Mouse (Mus musculus) hindbrain, postnatal 0 days (tissue): Measurements from ENCODE around the gene Fhl2. TPM values are rescaled to one million over a fixed set of nuclear protein-coding genes. Genes with fewer than 3 reads are reported as not detected.

ENCODE experiments used
- ATAC-seq: fragments of 200-750 bp; cut with Nextera tagmentation; 2 replicates; pipeline ENCODE4 v1.8.0; 2017; ENCODE audit warnings: mild to moderate bottlenecking, moderate TSS enrichment, moderate library complexity
- DNase-seq: peaks from one replicate; pipeline ENCODE4 v3.0.0-alpha.2; 2015; ENCODE audit warnings: low spot score
- H3K27ac ChIP-seq: fragments of 300-500 bp; sonication (generic); 2 replicates; pipeline ENCODE4 v1.5.1; 2014; ENCODE audit warnings: mild to moderate bottlenecking
- H3K27me3 ChIP-seq: fragments of 300-500 bp; sonication (generic); 2 replicates; pipeline ENCODE4 v1.6.1; 2014; ENCODE audit warnings: low read length, mixed read lengths; ENCODE audit not compliant: insufficient read depth
- H3K36me3 ChIP-seq: fragments of 300-500 bp; sonication (generic); 2 replicates; pipeline ENCODE4 v1.6.1; 2014; ENCODE audit warnings: low read length, mixed read lengths; ENCODE audit not compliant: insufficient read depth
- H3K4me1 ChIP-seq: fragments of 300-500 bp; sonication (generic); 2 replicates; pipeline ENCODE4 v1.6.1; 2014; ENCODE audit warnings: antibody characterized with exemption, low read length, mixed read lengths; ENCODE audit not compliant: insufficient read depth
- H3K4me2 ChIP-seq: fragments of 300-500 bp; sonication (generic); 2 replicates; pipeline ENCODE4 v1.6.1; 2014; ENCODE audit warnings: low read depth, mild to moderate bottlenecking, low read length, moderate library complexity, mixed read lengths
- H3K4me3 ChIP-seq: fragments of 300-500 bp; sonication (generic); 2 replicates; pipeline ENCODE4 v1.5.1; 2014; ENCODE audit warnings: low read length
- H3K9ac ChIP-seq: fragments of 300-500 bp; sonication (generic); replicated peaks from 2 replicates; pipeline ENCODE4 v1.6.1; 2014; ENCODE audit warnings: mild to moderate bottlenecking, low read length, moderate library complexity, mixed read lengths
- H3K9me3 ChIP-seq: fragments of 300-500 bp; sonication (generic); 2 replicates; pipeline ENCODE4 v1.6.1; 2016; ENCODE audit warnings: low read length, mixed read lengths
- CTCF ChIP-seq: IDR thresholded peaks from 2 replicates; pipeline ENCODE4 v1.5.1; 2016; ENCODE audit warnings: antibody characterized with exemption, control low read depth, low read depth
- WGBS: fragments of 180-500 bp; shearing (Covaris S2); extraction: QIAGEN DNeasy Blood & Tissue Kit; methylation state at CpG from one replicate; pipeline ENCODE4 v1.1.7; 2014; 5-methylcytosine and 5-hydroxymethylcytosine counted together
- polyA plus RNA-seq: library from polyadenylated mRNA; unstranded; fragments of >200 nt; fragmentation: Nextera tagmentation; extraction: Ambion mirVana; gene quantifications from 2 replicates; pipeline ENCODE4 v1.2.1, GENCODE M21; 2015
- total RNA-seq: library from RNA; depleted of rRNA; stranded (reverse); fragments of >200 nt; gene quantifications from 2 replicates; pipeline ENCODE4 v1.2.3, GENCODE M21; 2014

The Fhl2 gene
- total and polyA plus RNA-seq, 2 experiments from 2014 or later: 24.5 to 29.7 TPM

- Histone ChIP-seq H3K4me1 (no peaks in the 10 kb centered on the region), H3K9ac (no peak overlapping the region), H3K4me3 (no peak overlapping the region), H3K27me3 (no peaks in the 10 kb centered on the region), H3K27ac (no peak overlapping the region), H3K36me3 (no peaks in the 10 kb centered on the region), H3K9me3 (no peaks in the 10 kb centered on the region), H3K4me2 (no peak overlapping the region)
- no peak for TF ChIP-seq CTCF
- ATAC-seq (no peak), DNase-seq (no peak)
- WGBS: 85% methylated on average over 9 of the region's 9 CpGs
Observed at GRCm38 (mm10) chr1:43210285-43210684, 13.5 kb upstream of the Fhl2 start.

GRCm38 (mm10) chr1:43207147-43207546 lies 10.4 kb upstream of the Fhl2 start:
- Histone ChIP-seq H3K36me3 (no peaks in the 10 kb centered on the region), H3K4me3 (no peak overlapping the region), H3K27me3 (no peaks in the 10 kb centered on the region), H3K27ac (no peak overlapping the region), H3K4me1 (no peaks in the 10 kb centered on the region), H3K9ac (no peak overlapping the region), H3K9me3 (no peaks in the 10 kb centered on the region), H3K4me2 (no peak overlapping the region)
- WGBS: 96% methylated on average over 1 of the region's 1 CpGs
- DNase-seq (no peak), ATAC-seq (no peak)
- no peak for TF ChIP-seq CTCF

GRCm38 (mm10) chr1:43203282-43203681 lies 6.5 kb upstream of the Fhl2 start:
- no peak for TF ChIP-seq CTCF
- 51% methylated on average over 5 of the region's 5 CpGs for WGBS
- ATAC-seq: no peak

GRCm38 (mm10) chr1:43202226-43202625 lies 5.4 kb upstream of the Fhl2 start:
- Histone ChIP-seq H3K4me2 (no peak overlapping the region), H3K27me3 (no peaks in the 10 kb centered on the region), H3K9me3 (no peaks in the 10 kb centered on the region), H3K4me3 (no peak overlapping the region), H3K36me3 (no peaks in the 10 kb centered on the region), H3K27ac (no peak overlapping the region), H3K4me1 (no peaks in the 10 kb centered on the region), H3K9ac (no peak overlapping the region)
- no peak for ATAC-seq
- no peak for TF ChIP-seq CTCF
- no peak for DNase-seq

More at GRCm38 (mm10) chr1:43203282-43203681, 6.5 kb upstream of the Fhl2 start:
- no peak overlapping the region for H3K4me3 ChIP-seq
- H3K9me3 ChIP-seq: no peaks in the 10 kb centered on the region
- H3K27me3 ChIP-seq: no peaks in the 10 kb centered on the region
- no peak overlapping the region for H3K4me2 ChIP-seq
- no peak overlapping the region for H3K27ac ChIP-seq
- H3K36me3 ChIP-seq: no peaks in the 10 kb centered on the region
- DNase-seq: no peak
- H3K4me1 ChIP-seq: no peaks in the 10 kb centered on the region
- H3K9ac ChIP-seq: no peak overlapping the region

GRCm38 (mm10) chr1:43201796-43202195 lies 5.0 kb upstream of the Fhl2 start:
- Histone ChIP-seq H3K9ac (no peak overlapping the region), H3K4me1 (no peaks in the 10 kb centered on the region), H3K27ac (no peak overlapping the region), H3K4me2 (no peak overlapping the region), H3K9me3 (no peaks in the 10 kb centered on the region), H3K4me3 (no peak overlapping the region), H3K36me3 (no peaks in the 10 kb centered on the region), H3K27me3 (no peaks in the 10 kb centered on the region)
- WGBS: 93% methylated on average over 2 of the region's 2 CpGs
- no peak for TF ChIP-seq CTCF
- ATAC-seq (no peak), DNase-seq (no peak)

- no peaks in the 10 kb centered on the region for H3K27me3 ChIP-seq
- H3K36me3 ChIP-seq: no peaks in the 10 kb centered on the region
- H3K9me3 ChIP-seq: no peaks in the 10 kb centered on the region
- no peak overlapping the region for H3K4me3 ChIP-seq
- H3K4me2 ChIP-seq: no peak overlapping the region
- H3K9ac ChIP-seq: no peak overlapping the region
- WGBS: 81% methylated on average over 3 of the region's 3 CpGs
- TF ChIP-seq CTCF: no peak
- DNase-seq (no peak), ATAC-seq (no peak)
- no peak overlapping the region for H3K27ac ChIP-seq
- H3K4me1 ChIP-seq: no peaks in the 10 kb centered on the region
Observed at GRCm38 (mm10) chr1:43199867-43200240, 3.1 kb upstream of the Fhl2 start.

- Histone ChIP-seq H3K9me3 (no peaks in the 10 kb centered on the region), H3K27ac (no peak overlapping the region), H3K36me3 (no peaks in the 10 kb centered on the region), H3K27me3 (no peaks in the 10 kb centered on the region), H3K9ac (no peak overlapping the region), H3K4me1 (no peaks in the 10 kb centered on the region), H3K4me2 (no peak overlapping the region), H3K4me3 (no peak overlapping the region)
- 85% methylated on average over 3 of the region's 3 CpGs for WGBS
- TF ChIP-seq CTCF: no peak
- no peak for ATAC-seq
- no peak for DNase-seq
Observed at GRCm38 (mm10) chr1:43199210-43199866, 2.6 kb upstream of the Fhl2 start.
